Mouse (Mus musculus): ENCODE data around the gene Fam213b. TPM values are rescaled to one million over a fixed set of nuclear protein-coding genes. Genes with fewer than 3 reads are reported as not detected.

Gene Fam213b
- polyA plus RNA-seq, 1 experiment from 2014 or later = 16.8 TPM

DNA sequence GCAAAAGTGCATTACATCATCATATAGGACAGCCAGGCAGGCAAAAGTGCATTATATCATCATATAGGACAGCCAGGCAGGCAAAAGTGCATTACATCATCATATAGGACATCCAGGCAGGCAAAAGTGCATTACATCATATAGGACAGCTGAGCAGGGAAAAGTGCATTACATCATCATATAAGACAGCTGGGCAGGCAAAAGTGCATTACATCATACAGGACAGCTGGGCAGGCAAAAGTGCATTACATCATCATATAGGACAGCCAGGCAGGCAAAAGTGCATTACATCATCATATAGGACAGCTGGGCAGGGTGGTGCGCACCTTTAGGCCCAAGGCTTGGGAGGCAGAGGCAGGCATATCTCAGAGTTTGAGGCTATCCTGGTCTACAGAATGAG is 46.2 kb downstream of the Fam213b start:
- ATAC-seq (no peak), DNase-seq (ENCODE audit: low spot score) (no peak)
- peaks cover 27% of the 10 kb centered on the region for H3K27me3 ChIP-seq (replicated peaks; ENCODE audit: insufficient read depth, low read length)
- H3K4me2 ChIP-seq (replicated peaks; ENCODE audit: low read depth, low read length) = no peak overlapping the region
- no peak overlapping the region for H3K4me3 ChIP-seq (ENCODE audit: low read depth, low read length)
- H3K9me3 ChIP-seq (ENCODE audit: low read length) = no peaks in the 10 kb centered on the region
- H3K4me1 ChIP-seq (ENCODE audit: insufficient read depth, low read depth, low read length) = no peaks in the 10 kb centered on the region; the same call in 1 of the 2 replicates
- WGBS = 89% methylated on average over 1 of the region's 1 CpGs
- no peaks in the 10 kb centered on the region for H3K36me3 ChIP-seq (ENCODE audit: insufficient read depth, low read length)
- no peak overlapping the region for H3K9ac ChIP-seq (replicated peaks; ENCODE audit: low read depth)
- no peak for TF ChIP-seq EP300 (IDR thresholded peaks at IDR 0.05)
- no peak for TF ChIP-seq CTCF (IDR thresholded peaks at IDR 0.05)
- no peak overlapping the region for H3K27ac ChIP-seq (ENCODE audit: low read length)

Other genes with a start within 250 kb of the Fam213b start
- not detected in 2 replicates for gene Actrt2, start 231.3 kb downstream of the Fam213b start, polyA plus RNA-seq (2015; fragmentation: Nextera tagmentation; extraction: Ambion mirVana)
- 0.54 and 0.56 TPM in 2 replicates for gene Ttc34, start 61.7 kb downstream of the Fam213b start, polyA plus RNA-seq (2015; fragmentation: Nextera tagmentation; extraction: Ambion mirVana)
- 0.06 and 0.07 TPM in 2 replicates for gene Mmel1, start 29.6 kb downstream of the Fam213b start, polyA plus RNA-seq (2015; fragmentation: Nextera tagmentation; extraction: Ambion mirVana)
- gene Tnfrsf14, start 29.4 kb upstream of the Fam213b start, polyA plus RNA-seq (2015; fragmentation: Nextera tagmentation; extraction: Ambion mirVana) = 1.5 and 2.1 TPM in 2 replicates
- gene Hes5, start 61.8 kb upstream of the Fam213b start, polyA plus RNA-seq (2015; fragmentation: Nextera tagmentation; extraction: Ambion mirVana) = 0.10 TPM in 1 of 2 replicates, not detected in the other
- 20.5 and 23.0 TPM in 2 replicates for gene Pank4, start 65.0 kb upstream of the Fam213b start, polyA plus RNA-seq (2015; fragmentation: Nextera tagmentation; extraction: Ambion mirVana)
- gene Plch2, start 157.6 kb upstream of the Fam213b start, polyA plus RNA-seq (2015; fragmentation: Nextera tagmentation; extraction: Ambion mirVana) = 4.6 and 5.5 TPM in 2 replicates
- gene Pex10, start 167.9 kb upstream of the Fam213b start, polyA plus RNA-seq (2015; fragmentation: Nextera tagmentation; extraction: Ambion mirVana) = 17.5 and 19.4 TPM in 2 replicates
- 156 and 157 TPM in 2 replicates for gene Rer1, start 187.2 kb upstream of the Fam213b start, polyA plus RNA-seq (2015; fragmentation: Nextera tagmentation; extraction: Ambion mirVana)
- 6.2 and 9.4 TPM in 2 replicates for gene Morn1, start 187.4 kb upstream of the Fam213b start, polyA plus RNA-seq (2015; fragmentation: Nextera tagmentation; extraction: Ambion mirVana)